Mouse (Mus musculus): ENCODE data around the gene Mpped2. TPM values are rescaled to one million over a fixed set of nuclear protein-coding genes. Genes with fewer than 3 reads are reported as not detected.

Gene Mpped2
- polyA plus RNA-seq, 1 experiment = not detected

DNA sequence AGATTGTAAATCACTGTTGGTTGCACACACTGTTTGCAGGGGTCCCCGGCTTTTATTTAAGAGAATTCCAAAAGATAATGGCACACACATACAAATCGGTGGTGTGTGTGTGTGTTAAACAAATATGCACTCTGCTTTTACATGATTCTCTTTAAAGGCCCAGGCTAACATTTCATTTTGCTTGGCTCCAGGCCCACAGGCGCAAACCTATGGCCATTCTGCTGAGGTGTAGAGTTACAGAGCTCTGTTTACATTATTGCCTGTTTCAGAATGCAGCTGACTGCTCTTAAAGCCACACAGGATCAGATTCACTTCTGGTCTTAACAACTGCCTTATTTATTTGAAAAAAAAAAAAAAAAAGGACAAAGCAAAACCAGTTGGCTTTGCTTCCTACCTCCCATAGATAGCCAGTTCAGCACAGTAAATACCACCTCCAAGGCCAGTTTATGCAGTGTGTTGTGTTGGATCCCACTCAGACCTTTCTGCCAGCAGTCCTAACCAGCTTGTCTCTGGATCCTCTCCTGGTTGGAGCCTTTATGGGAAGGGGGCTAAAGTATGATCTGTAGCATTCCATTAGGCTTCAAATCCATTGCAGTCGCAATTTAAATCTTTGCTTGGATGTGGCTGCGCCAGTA lies 96.7 kb downstream of the Mpped2 start:
- H3K79me2 ChIP-seq (ENCODE audit: control insufficient read depth, insufficient read depth) = no peaks in the 10 kb centered on the region
- H3K4me2 ChIP-seq (ENCODE audit: low read depth) = peak overlapping the region; percentile 45
- no peaks in the 10 kb centered on the region for H3K36me3 ChIP-seq (ENCODE audit: control insufficient read depth, insufficient read depth)
- H3K27me3 ChIP-seq (ENCODE audit: control insufficient read depth, insufficient read depth, insufficient read length) = no peaks in the 10 kb centered on the region
- no peak overlapping the region for H3K4me3 ChIP-seq
- H3ac ChIP-seq (ENCODE audit: control insufficient read depth, insufficient read length) = no peak overlapping the region
- no peak for TF ChIP-seq POLR2AphosphoS2 (IDR thresholded peaks at IDR 0.05; ENCODE audit: insufficient read length, low read depth)
- TF ChIP-seq SRF (IDR thresholded peaks at IDR 0.05; ENCODE audit: control insufficient read depth, insufficient read length, low read depth) = no peak
- TF ChIP-seq MAX (IDR thresholded peaks at IDR 0.05; ENCODE audit: low read depth) = no peak
- no peak for TF ChIP-seq CEBPB (IDR thresholded peaks at IDR 0.05; ENCODE audit: insufficient read depth, poor library complexity, severe bottlenecking)
- TF ChIP-seq TCF12 (IDR thresholded peaks at IDR 0.05; ENCODE audit: insufficient read depth, poor library complexity, severe bottlenecking) = no peak
- no peak for TF ChIP-seq USF1 (IDR thresholded peaks at IDR 0.05; ENCODE audit: low read depth)
- no peak for TF ChIP-seq MYOD1 (IDR thresholded peaks at IDR 0.05; ENCODE audit: control insufficient read depth in 1 of 3, insufficient read length in 2 of 3, low read depth in 2 of 3)
- TF ChIP-seq REST (IDR thresholded peaks at IDR 0.05; ENCODE audit: insufficient read depth, insufficient read length) = no peak
- no peak for TF ChIP-seq TCF3 (IDR thresholded peaks at IDR 0.05; ENCODE audit: insufficient read length, low read depth)
- no peak for TF ChIP-seq POLR2A (IDR thresholded peaks at IDR 0.05; ENCODE audit: insufficient read length, low read depth)
- no peak for TF ChIP-seq MYOG (IDR thresholded peaks at IDR 0.05; ENCODE audit: control insufficient read depth in 1 of 3, insufficient read depth in 1 of 3, insufficient read length in 2 of 3, low read depth in 2 of 3)
- TF ChIP-seq E2F4 (IDR thresholded peaks at IDR 0.05; ENCODE audit: insufficient read depth) = no peak

DNA sequence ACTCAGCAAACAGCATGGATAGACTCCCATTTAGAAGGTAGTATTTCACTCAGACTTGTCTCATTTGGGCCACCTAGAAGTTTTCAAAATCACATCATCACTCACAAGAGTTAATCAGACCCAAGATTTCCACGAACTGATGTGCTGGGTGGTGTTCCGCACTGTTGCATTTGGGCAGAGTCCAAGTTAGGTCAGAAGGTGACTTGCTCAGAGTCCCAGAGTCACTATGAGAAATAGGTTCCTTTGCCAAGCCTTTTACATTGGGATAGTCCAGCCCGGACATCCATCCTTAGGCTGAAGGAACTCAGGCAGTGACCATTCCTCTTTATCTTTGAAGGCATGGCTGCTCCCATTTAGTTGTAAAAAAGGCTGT lies 97.2 kb downstream of the Mpped2 start:
- Histone ChIP-seq H3K4me3 (no peak overlapping the region), H3ac (ENCODE audit: control insufficient read depth, insufficient read length) (no peak overlapping the region), H3K79me2 (ENCODE audit: control insufficient read depth, insufficient read depth) (no peaks in the 10 kb centered on the region), H3K27me3 (ENCODE audit: control insufficient read depth, insufficient read depth, insufficient read length) (no peaks in the 10 kb centered on the region), H3K36me3 (ENCODE audit: control insufficient read depth, insufficient read depth) (no peaks in the 10 kb centered on the region), H3K4me2 (ENCODE audit: low read depth) (peak overlapping the region; percentile 45)
- no peak for TF ChIP-seq POLR2A (IDR thresholded peaks at IDR 0.05; ENCODE audit: insufficient read length, low read depth)
- TF ChIP-seq MYOD1 (IDR thresholded peaks at IDR 0.05; ENCODE audit: control insufficient read depth in 1 of 3, insufficient read length in 2 of 3, low read depth in 2 of 3) = no peak
- TF ChIP-seq REST (IDR thresholded peaks at IDR 0.05; ENCODE audit: insufficient read depth, insufficient read length) = no peak

- Histone ChIP-seq H3ac (ENCODE audit: control insufficient read depth, insufficient read length) (no peak overlapping the region), H3K4me3 (no peak overlapping the region), H3K4me2 (ENCODE audit: low read depth) (no peak overlapping the region), H3K27me3 (ENCODE audit: control insufficient read depth, insufficient read depth, insufficient read length) (no peaks in the 10 kb centered on the region), H3K79me2 (ENCODE audit: control insufficient read depth, insufficient read depth) (no peaks in the 10 kb centered on the region), H3K36me3 (ENCODE audit: control insufficient read depth, insufficient read depth) (no peaks in the 10 kb centered on the region)
- TF ChIP-seq E2F4 (IDR thresholded peaks at IDR 0.05; ENCODE audit: insufficient read depth) (no peak), MAX (IDR thresholded peaks at IDR 0.05; ENCODE audit: low read depth) (no peak), POLR2AphosphoS2 (IDR thresholded peaks at IDR 0.05; ENCODE audit: insufficient read length, low read depth) (no peak), TCF12 (IDR thresholded peaks at IDR 0.05; ENCODE audit: insufficient read depth, poor library complexity, severe bottlenecking) (no peak), SRF (IDR thresholded peaks at IDR 0.05; ENCODE audit: control insufficient read depth, insufficient read length, low read depth) (no peak), MYOD1 (IDR thresholded peaks at IDR 0.05; ENCODE audit: control insufficient read depth in 1 of 3, insufficient read length in 2 of 3, low read depth in 2 of 3) (no peak), MYOG (IDR thresholded peaks at IDR 0.05; ENCODE audit: control insufficient read depth in 1 of 3, insufficient read depth in 1 of 3, insufficient read length in 2 of 3, low read depth in 2 of 3) (no peak), POLR2A (IDR thresholded peaks at IDR 0.05; ENCODE audit: insufficient read length, low read depth) (no peak), TCF3 (IDR thresholded peaks at IDR 0.05; ENCODE audit: insufficient read length, low read depth) (no peak)
Measured at GRCm38 (mm10) chr2:106796246-106796645, 103.2 kb downstream of the Mpped2 start.

DNA sequence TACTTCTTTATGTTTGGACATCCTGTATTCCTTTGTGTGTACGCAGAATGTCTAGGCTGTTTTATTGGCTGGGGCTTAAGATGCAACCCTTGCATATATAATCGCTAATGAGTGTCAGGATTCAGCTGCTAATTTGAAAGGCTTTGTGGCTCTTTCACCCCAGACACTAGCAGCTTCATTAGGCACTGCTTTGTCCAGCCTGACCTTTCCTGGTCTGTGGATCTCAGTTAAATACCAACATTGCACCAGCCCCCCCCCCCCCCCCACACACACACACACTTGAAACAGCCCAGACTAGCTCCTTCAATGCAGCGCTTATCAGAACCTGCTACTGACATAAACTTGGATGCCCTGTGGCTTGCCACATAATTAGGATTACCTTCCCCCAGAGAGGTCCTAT lies 104.8 kb downstream of the Mpped2 start:
- H3K4me2 ChIP-seq (ENCODE audit: low read depth) = no peak overlapping the region
- no peaks in the 10 kb centered on the region for H3K36me3 ChIP-seq (ENCODE audit: control insufficient read depth, insufficient read depth)
- TF ChIP-seq MAX (IDR thresholded peaks at IDR 0.05; ENCODE audit: low read depth) (no peak), E2F4 (IDR thresholded peaks at IDR 0.05; ENCODE audit: insufficient read depth) (no peak), MYOG (IDR thresholded peaks at IDR 0.05; ENCODE audit: control insufficient read depth in 1 of 3, insufficient read depth in 1 of 3, insufficient read length in 2 of 3, low read depth in 2 of 3) (no peak), CEBPB (IDR thresholded peaks at IDR 0.05; ENCODE audit: insufficient read depth, poor library complexity, severe bottlenecking) (no peak), MYOD1 (IDR thresholded peaks at IDR 0.05; ENCODE audit: control insufficient read depth in 1 of 3, insufficient read length in 2 of 3, low read depth in 2 of 3) (no peak)

DNA sequence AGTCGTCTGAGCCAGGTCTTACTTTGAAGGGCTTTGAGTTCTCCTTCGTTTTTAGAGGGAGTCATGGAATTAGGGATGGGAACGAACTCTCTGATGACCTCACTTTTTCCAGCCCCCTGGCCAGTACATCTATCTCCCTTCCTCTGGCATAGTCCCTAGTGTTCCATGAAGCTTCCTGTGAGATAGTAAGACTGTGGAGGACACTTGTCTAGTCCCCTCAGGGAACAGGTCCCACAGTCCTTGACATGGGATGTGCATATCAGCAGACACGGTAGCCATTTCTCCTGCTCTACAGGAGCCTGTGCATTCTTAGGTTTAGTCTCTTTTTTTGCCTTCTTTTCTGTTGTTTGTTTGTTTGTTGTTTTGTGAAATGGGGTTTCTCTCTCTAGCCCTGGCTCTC lies 105.8 kb downstream of the Mpped2 start:
- Histone ChIP-seq H3K4me2 (ENCODE audit: low read depth) (no peak overlapping the region), H3K4me3 (no peak overlapping the region), H3K79me2 (ENCODE audit: control insufficient read depth, insufficient read depth) (no peaks in the 10 kb centered on the region), H3K36me3 (ENCODE audit: control insufficient read depth, insufficient read depth) (no peaks in the 10 kb centered on the region), H3ac (ENCODE audit: control insufficient read depth, insufficient read length) (no peak overlapping the region), H3K27me3 (ENCODE audit: control insufficient read depth, insufficient read depth, insufficient read length) (no peaks in the 10 kb centered on the region)
- TF ChIP-seq SRF (IDR thresholded peaks at IDR 0.05; ENCODE audit: control insufficient read depth, insufficient read length, low read depth) (no peak), E2F4 (IDR thresholded peaks at IDR 0.05; ENCODE audit: insufficient read depth) (no peak), CEBPB (IDR thresholded peaks at IDR 0.05; ENCODE audit: insufficient read depth, poor library complexity, severe bottlenecking) (no peak), TCF3 (IDR thresholded peaks at IDR 0.05; ENCODE audit: insufficient read length, low read depth) (no peak)

More for the DNA sequence above, 104.8 kb downstream of the Mpped2 start:
- no peak overlapping the region for H3K4me3 ChIP-seq
- H3K27me3 ChIP-seq (ENCODE audit: control insufficient read depth, insufficient read depth, insufficient read length) = no peaks in the 10 kb centered on the region
- no peaks in the 10 kb centered on the region for H3K79me2 ChIP-seq (ENCODE audit: control insufficient read depth, insufficient read depth)
- no peak overlapping the region for H3ac ChIP-seq (ENCODE audit: control insufficient read depth, insufficient read length)

All from myocyte (in vitro differentiated cells).